Mouse (Mus musculus): ENCODE measurements around the gene Glis3. TPM values are rescaled to one million over a fixed set of nuclear protein-coding genes. Genes with fewer than 3 reads are reported as not detected.

The Glis3 gene
- 2.0 and 2.3 TPM in 2 replicates for polyA plus RNA-seq (2015; fragmentation: Nextera tagmentation; extraction: Ambion mirVana)

GRCm38 (mm10) chr19:28679776-28680391, at the start of gene Glis3:
Gene Glis3 (minus strand): TSS chr19:28680077.
- Histone ChIP-seq H3K9ac (replicated peaks; ENCODE audit: low read depth) (peak within 1 kb of the TSS; percentile 50), H3K4me3 (ENCODE audit: low read depth, low read length) (peak within 1 kb of the TSS; percentile 61), H3K4me1 (ENCODE audit: insufficient read depth, low read depth, low read length) (peaks cover 8% of the 10 kb centered on the region; the same call in 1 of the 2 replicates), H3K9me3 (ENCODE audit: low read length) (no peaks in the 10 kb centered on the region), H3K4me2 (replicated peaks; ENCODE audit: low read depth, low read length) (peak within 1 kb of the TSS; percentile 100), H3K27me3 (replicated peaks; ENCODE audit: insufficient read depth, low read length) (0 out of 2 replicates have a peak, but pooled peaks cover 5% of the 10 kb centered on the region), H3K36me3 (ENCODE audit: insufficient read depth, low read length) (no peaks in the 10 kb centered on the region), H3K27ac (ENCODE audit: low read length) (no peak within 1 kb of the TSS; the same call in 1 of the 2 replicates)
- ATAC-seq (peak; percentile 91), DNase-seq (ENCODE audit: low spot score) (peak; percentile 84)
- WGBS = under 1% methylated on average over 50 of the region's 66 CpGs
- no peak for TF ChIP-seq EP300 (IDR thresholded peaks at IDR 0.05)
- TF ChIP-seq CTCF (IDR thresholded peaks at IDR 0.05) = peak; percentile 41

DNA sequence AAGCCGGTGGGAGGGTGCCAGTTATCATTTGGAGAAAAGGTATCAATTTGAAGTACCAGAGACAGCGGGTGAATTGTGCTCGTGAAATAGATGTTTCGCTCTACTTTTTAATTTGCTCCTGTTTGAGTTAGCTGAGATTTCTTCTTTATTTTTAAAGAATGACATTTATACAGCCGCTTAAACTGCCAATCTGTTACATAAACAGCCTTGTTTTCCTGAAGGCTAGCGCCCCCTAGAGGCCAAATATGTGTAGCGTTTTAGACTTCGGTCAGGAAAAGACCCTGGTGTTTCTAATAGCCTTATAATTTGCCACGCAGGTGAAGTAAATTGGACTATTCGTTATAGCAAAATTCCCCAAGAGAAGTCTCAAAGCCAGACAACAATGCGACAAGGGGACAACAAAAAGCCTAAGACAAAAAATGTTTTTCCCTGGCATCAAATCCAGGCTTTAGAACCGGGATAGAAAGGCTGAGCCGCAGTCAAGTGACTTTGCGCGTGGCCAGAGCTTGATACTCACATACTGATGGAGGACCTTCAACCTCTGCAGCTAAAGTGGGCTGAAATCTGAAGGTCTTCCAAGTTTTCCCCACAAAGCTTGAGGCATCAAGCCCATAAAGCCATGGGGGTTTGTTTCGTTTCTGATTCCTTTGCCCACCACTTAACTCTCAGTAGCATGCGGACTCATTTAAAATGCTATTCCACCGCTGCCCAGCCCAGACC, 46.4 kb upstream of the Glis3 start:
- H3K4me3 ChIP-seq (ENCODE audit: low read depth, low read length) = no peak overlapping the region
- no peaks in the 10 kb centered on the region for H3K36me3 ChIP-seq (ENCODE audit: insufficient read depth, low read length)
- TF ChIP-seq EP300 (IDR thresholded peaks at IDR 0.05) (no peak), CTCF (IDR thresholded peaks at IDR 0.05) (peak; percentile 89)
- H3K4me2 ChIP-seq (replicated peaks; ENCODE audit: low read depth, low read length) = no peak overlapping the region
- H3K27ac ChIP-seq (ENCODE audit: low read length) = no peak overlapping the region
- no peak for ATAC-seq
- peak; percentile 81 for DNase-seq (ENCODE audit: low spot score)
- no peaks in the 10 kb centered on the region for H3K27me3 ChIP-seq (replicated peaks; ENCODE audit: insufficient read depth, low read length)
- no peaks in the 10 kb centered on the region for H3K9me3 ChIP-seq (ENCODE audit: low read length)
- 57% methylated on average over 18 of the region's 18 CpGs for WGBS
- H3K4me1 ChIP-seq (ENCODE audit: insufficient read depth, low read depth, low read length) = no peaks in the 10 kb centered on the region
- H3K9ac ChIP-seq (replicated peaks; ENCODE audit: low read depth) = no peak overlapping the region

DNA sequence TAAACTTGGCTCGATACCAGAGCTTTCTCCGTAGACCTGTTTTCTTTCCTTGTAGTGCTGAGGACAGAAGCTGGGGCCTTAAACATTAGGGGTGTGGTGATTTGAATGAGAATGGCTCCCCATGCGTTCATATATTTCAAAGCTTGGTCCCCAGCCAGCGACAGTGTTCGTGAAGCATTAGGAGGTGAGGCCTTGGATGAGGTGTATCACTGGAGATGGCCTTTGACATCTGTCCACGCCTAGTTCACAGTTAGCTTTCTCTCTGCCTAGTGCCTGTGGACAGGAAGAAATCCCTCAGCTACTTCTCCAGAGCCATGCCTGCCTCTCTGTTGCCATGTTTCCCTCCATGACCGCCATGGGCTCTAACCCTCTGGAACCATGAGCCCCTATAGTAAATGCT, 44.8 kb upstream of the Glis3 start:
- Histone ChIP-seq H3K4me1 (ENCODE audit: insufficient read depth, low read depth, low read length) (no peaks in the 10 kb centered on the region), H3K9ac (replicated peaks; ENCODE audit: low read depth) (no peak overlapping the region), H3K27me3 (replicated peaks; ENCODE audit: insufficient read depth, low read length) (no peaks in the 10 kb centered on the region), H3K9me3 (ENCODE audit: low read length) (no peaks in the 10 kb centered on the region), H3K4me2 (replicated peaks; ENCODE audit: low read depth, low read length) (no peak overlapping the region), H3K27ac (ENCODE audit: low read length) (no peak overlapping the region), H3K4me3 (ENCODE audit: low read depth, low read length) (no peak overlapping the region), H3K36me3 (ENCODE audit: insufficient read depth, low read length) (no peaks in the 10 kb centered on the region)
- no peak for DNase-seq (ENCODE audit: low spot score)
- ATAC-seq = no peak
- 86% methylated on average over 7 of the region's 7 CpGs for WGBS
- TF ChIP-seq CTCF (IDR thresholded peaks at IDR 0.05) = no peak
- TF ChIP-seq EP300 (IDR thresholded peaks at IDR 0.05) = no peak

- Histone ChIP-seq H3K36me3 (ENCODE audit: insufficient read depth, low read length) (no peaks in the 10 kb centered on the region), H3K4me2 (replicated peaks; ENCODE audit: low read depth, low read length) (no peak overlapping the region), H3K4me3 (ENCODE audit: low read depth, low read length) (no peak overlapping the region), H3K4me1 (ENCODE audit: insufficient read depth, low read depth, low read length) (no peaks in the 10 kb centered on the region), H3K27ac (ENCODE audit: low read length) (no peak overlapping the region), H3K9ac (replicated peaks; ENCODE audit: low read depth) (no peak overlapping the region), H3K27me3 (replicated peaks; ENCODE audit: insufficient read depth, low read length) (no peaks in the 10 kb centered on the region), H3K9me3 (ENCODE audit: low read length) (no peaks in the 10 kb centered on the region)
- TF ChIP-seq CTCF (IDR thresholded peaks at IDR 0.05) (no peak), EP300 (IDR thresholded peaks at IDR 0.05) (no peak)
- ATAC-seq = no peak
- WGBS = 71% methylated on average over 4 of the region's 4 CpGs
- DNase-seq (ENCODE audit: low spot score) = no peak
Measured at GRCm38 (mm10) chr19:28722626-28723025, 42.7 kb upstream of the Glis3 start.

DNA sequence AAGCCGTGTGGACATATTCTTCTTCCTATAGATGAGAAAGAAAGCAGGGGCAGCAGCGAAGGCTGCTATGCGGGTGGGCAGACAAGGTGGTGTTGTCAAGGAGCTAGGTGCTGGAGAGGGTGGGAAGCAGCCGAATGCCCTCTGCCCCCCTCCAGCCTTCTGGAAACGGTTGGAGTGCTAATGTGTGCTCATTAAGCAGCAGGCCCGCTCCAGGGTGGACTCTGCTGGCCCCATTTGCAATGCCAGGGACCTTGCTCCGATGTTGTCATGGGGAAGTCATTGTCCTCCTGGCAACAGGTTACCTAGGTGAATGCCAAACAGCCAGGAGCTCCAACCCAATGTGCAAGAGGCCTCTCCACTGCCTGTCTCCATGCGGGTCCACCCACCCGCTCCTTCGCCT, 42.0 kb upstream of the Glis3 start:
- Histone ChIP-seq H3K36me3 (ENCODE audit: insufficient read depth, low read length) (no peaks in the 10 kb centered on the region), H3K4me2 (replicated peaks; ENCODE audit: low read depth, low read length) (no peak overlapping the region), H3K27me3 (replicated peaks; ENCODE audit: insufficient read depth, low read length) (no peaks in the 10 kb centered on the region), H3K4me3 (ENCODE audit: low read depth, low read length) (no peak overlapping the region), H3K9ac (replicated peaks; ENCODE audit: low read depth) (no peak overlapping the region), H3K4me1 (ENCODE audit: insufficient read depth, low read depth, low read length) (no peaks in the 10 kb centered on the region), H3K9me3 (ENCODE audit: low read length) (no peaks in the 10 kb centered on the region), H3K27ac (ENCODE audit: low read length) (no peak overlapping the region)
- no peak for ATAC-seq
- TF ChIP-seq EP300 (IDR thresholded peaks at IDR 0.05) (no peak), CTCF (IDR thresholded peaks at IDR 0.05) (no peak)
- 74% methylated on average over 10 of the region's 10 CpGs for WGBS
- DNase-seq (ENCODE audit: low spot score) = no peak

GRCm38 (mm10) chr19:28720016-28720415, 40.1 kb upstream of the Glis3 start:
- Histone ChIP-seq H3K4me3 (ENCODE audit: low read depth, low read length) (no peak overlapping the region), H3K4me2 (replicated peaks; ENCODE audit: low read depth, low read length) (no peak overlapping the region), H3K4me1 (ENCODE audit: insufficient read depth, low read depth, low read length) (no peaks in the 10 kb centered on the region), H3K36me3 (ENCODE audit: insufficient read depth, low read length) (no peaks in the 10 kb centered on the region), H3K27me3 (replicated peaks; ENCODE audit: insufficient read depth, low read length) (no peaks in the 10 kb centered on the region), H3K9ac (replicated peaks; ENCODE audit: low read depth) (no peak overlapping the region), H3K9me3 (ENCODE audit: low read length) (no peaks in the 10 kb centered on the region), H3K27ac (ENCODE audit: low read length) (no peak overlapping the region)
- ATAC-seq = no peak
- no peak for DNase-seq (ENCODE audit: low spot score)
- TF ChIP-seq CTCF (IDR thresholded peaks at IDR 0.05) (no peak), EP300 (IDR thresholded peaks at IDR 0.05) (no peak)
